Mouse (Mus musculus): Measurements from ENCODE around the gene Tfcp2l1. TPM values are rescaled to one million over a fixed set of nuclear protein-coding genes. Genes with fewer than 3 reads are reported as not detected.

Gene Tfcp2l1
- polyA plus RNA-seq, 1 experiment from 2014 or later: 0.15 TPM

DNA sequence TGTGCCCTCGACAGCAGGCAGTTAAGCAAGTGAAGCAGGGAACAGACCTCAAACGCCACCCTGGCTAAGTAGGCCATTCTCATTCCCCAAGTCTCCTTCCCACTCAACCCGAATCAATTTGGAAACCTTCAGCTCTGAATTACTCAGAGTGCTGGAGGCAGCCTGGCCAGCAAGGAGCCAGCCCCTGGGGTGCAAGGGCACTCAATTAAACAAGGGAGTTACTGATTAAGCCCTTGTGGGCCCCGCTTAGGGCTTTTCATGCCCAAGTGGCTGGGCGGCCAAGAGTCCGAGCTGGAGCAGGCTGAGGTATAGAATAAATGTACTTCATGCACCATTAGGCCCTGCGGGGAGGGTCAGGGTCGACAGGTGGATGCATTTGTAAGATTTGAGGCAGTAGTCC, 44.5 kb downstream of the Tfcp2l1 start:
- no peaks in the 10 kb centered on the region for H3K9me3 ChIP-seq (replicated peaks)
- DNase-seq (ENCODE audit: low spot score): no peak
- H3K27me3 ChIP-seq (ENCODE audit: low read depth, poor library complexity, severe bottlenecking): no peaks in the 10 kb centered on the region
- no peak overlapping the region for H3K4me3 ChIP-seq
- H3K4me1 ChIP-seq: peaks cover 6% of the 10 kb centered on the region; the same call in 1 of the 2 replicates
- 68% methylated on average over 8 of the region's 8 CpGs for WGBS
- no peak overlapping the region for H3K27ac ChIP-seq
- no peaks in the 10 kb centered on the region for H3K36me3 ChIP-seq

DNA sequence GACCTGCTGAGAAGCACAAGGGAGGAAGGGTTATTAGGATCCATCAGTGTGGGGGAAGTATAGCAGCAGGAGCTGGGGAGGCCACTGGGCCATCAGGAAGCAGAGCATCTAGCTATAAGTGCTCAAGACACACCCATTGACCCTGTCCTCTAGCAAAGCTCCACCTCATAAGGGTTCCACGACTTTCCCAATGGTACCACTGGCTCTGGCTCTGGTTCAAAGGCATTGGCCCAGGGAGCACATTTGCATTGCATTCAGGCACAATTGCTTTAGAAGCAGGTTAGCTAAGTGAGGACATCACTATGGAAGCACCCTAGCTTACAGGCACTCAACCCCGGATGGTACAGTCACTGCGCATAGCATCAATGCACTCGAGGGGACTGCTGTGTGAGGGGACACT, 46.4 kb downstream of the Tfcp2l1 start:
- Histone ChIP-seq H3K36me3 (no peaks in the 10 kb centered on the region), H3K4me3 (no peak overlapping the region), H3K4me1 (peaks cover 5% of the 10 kb centered on the region; the same call in 1 of the 2 replicates), H3K9me3 (replicated peaks) (no peaks in the 10 kb centered on the region), H3K27ac (no peak overlapping the region), H3K27me3 (ENCODE audit: low read depth, poor library complexity, severe bottlenecking) (no peaks in the 10 kb centered on the region)
- WGBS: 90% methylated on average over 4 of the region's 4 CpGs
- no peak for DNase-seq (ENCODE audit: low spot score)

DNA sequence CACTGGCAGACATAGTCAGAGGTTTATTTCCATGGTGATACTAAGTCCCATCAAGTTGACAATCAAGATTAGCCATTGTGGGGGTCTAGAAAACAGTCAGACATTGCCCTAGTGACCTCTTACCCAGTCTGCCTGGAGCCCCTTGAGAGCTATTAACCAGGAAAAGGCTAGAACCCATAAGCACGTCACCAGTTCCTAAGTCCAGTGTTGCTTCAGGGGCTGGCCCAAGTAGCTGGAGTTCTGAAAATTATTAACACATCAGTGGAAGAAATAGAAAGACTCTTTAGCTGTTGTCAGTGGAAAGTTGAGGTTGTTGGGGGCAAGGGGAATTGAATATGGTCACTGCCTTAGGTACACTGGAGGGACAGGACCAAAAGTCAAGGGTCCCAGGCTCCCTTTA, 54.2 kb downstream of the Tfcp2l1 start:
- 84% methylated on average over 1 of the region's 1 CpGs for WGBS
- Histone ChIP-seq H3K4me1 (no peaks in the 10 kb centered on the region), H3K36me3 (no peaks in the 10 kb centered on the region), H3K27ac (no peak overlapping the region), H3K9me3 (replicated peaks) (no peaks in the 10 kb centered on the region), H3K27me3 (ENCODE audit: low read depth, poor library complexity, severe bottlenecking) (no peaks in the 10 kb centered on the region), H3K4me3 (no peak overlapping the region)
- no peak for DNase-seq (ENCODE audit: low spot score)

DNA sequence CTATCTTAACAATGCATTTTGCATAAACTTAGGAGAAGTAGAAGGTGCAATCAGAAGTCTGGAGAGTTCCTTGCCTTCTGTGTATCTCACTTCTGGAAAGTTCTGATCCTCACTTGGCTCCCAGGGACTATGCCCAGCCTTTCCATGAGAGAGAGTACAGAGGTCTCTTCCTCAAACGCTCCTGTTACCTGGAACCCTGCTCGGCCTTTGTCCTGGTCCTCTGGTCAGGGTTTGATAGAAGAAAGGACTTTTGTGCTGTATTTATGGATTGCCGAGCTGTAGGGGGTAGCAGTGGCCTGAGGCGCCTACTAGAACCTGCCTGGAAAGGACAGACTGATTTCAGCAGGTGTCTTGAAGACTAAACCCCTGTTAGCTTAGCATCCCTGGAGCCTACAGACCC, 55.9 kb downstream of the Tfcp2l1 start:
- no peak overlapping the region for H3K27ac ChIP-seq
- H3K36me3 ChIP-seq: no peaks in the 10 kb centered on the region
- H3K27me3 ChIP-seq (ENCODE audit: low read depth, poor library complexity, severe bottlenecking): no peaks in the 10 kb centered on the region
- no peaks in the 10 kb centered on the region for H3K9me3 ChIP-seq (replicated peaks)
- WGBS: 78% methylated on average over 4 of the region's 4 CpGs
- no peaks in the 10 kb centered on the region for H3K4me1 ChIP-seq
- DNase-seq (ENCODE audit: low spot score): no peak
- no peak overlapping the region for H3K4me3 ChIP-seq

DNA sequence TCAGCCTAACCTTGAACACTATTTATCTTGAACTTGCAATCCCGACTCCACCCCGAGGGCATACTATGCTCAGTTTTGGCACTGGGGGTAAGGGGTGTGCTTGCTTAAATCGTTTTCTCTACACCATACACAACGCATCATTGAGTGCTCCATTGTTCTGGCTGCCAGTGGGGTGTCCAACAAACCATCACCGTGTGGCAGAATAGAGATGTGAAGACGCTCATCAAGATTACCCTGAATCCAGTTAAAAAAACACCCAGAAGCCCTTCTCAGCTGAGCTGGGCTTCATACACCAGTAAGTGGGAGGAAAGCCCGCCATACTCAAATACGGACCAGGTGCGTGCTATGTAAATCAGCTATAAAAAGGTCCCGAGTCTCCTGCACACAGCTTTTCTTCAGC, 60.0 kb downstream of the Tfcp2l1 start:
- DNase-seq (ENCODE audit: low spot score): no peak
- WGBS: 87% methylated on average over 10 of the region's 10 CpGs
- Histone ChIP-seq H3K27me3 (ENCODE audit: low read depth, poor library complexity, severe bottlenecking) (no peaks in the 10 kb centered on the region), H3K9me3 (replicated peaks) (no peaks in the 10 kb centered on the region), H3K36me3 (no peaks in the 10 kb centered on the region), H3K4me1 (0 out of 2 replicates have a peak, but pooled peaks cover 6% of the 10 kb centered on the region), H3K4me3 (no peak overlapping the region), H3K27ac (no peak overlapping the region)

DNA sequence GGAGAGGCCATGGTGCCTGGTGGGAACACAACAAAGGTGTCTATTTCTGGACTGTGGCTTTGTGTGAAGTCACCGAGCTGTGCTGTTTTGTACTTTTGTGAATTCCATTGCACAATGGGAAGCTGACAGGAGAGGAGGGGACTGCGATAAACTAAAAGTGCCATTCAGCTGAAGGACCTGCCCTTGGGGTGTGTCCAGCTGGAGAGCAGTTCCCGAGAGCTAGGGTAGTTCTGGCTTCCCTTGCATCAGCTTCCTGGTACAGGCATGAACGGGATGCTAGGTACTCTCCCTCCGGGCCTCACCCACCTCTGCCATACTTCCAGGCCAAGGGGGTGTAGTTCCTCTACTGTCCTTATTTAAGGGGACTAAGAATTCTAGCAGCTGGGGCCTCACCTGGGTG, 62.1 kb downstream of the Tfcp2l1 start:
- WGBS: 71% methylated on average over 5 of the region's 5 CpGs
- Histone ChIP-seq H3K27me3 (ENCODE audit: low read depth, poor library complexity, severe bottlenecking) (no peaks in the 10 kb centered on the region), H3K27ac (no peak overlapping the region), H3K9me3 (replicated peaks) (no peaks in the 10 kb centered on the region), H3K36me3 (no peaks in the 10 kb centered on the region), H3K4me1 (0 out of 2 replicates have a peak, but pooled peaks cover 6% of the 10 kb centered on the region), H3K4me3 (no peak overlapping the region)
- DNase-seq (ENCODE audit: low spot score): no peak

DNA sequence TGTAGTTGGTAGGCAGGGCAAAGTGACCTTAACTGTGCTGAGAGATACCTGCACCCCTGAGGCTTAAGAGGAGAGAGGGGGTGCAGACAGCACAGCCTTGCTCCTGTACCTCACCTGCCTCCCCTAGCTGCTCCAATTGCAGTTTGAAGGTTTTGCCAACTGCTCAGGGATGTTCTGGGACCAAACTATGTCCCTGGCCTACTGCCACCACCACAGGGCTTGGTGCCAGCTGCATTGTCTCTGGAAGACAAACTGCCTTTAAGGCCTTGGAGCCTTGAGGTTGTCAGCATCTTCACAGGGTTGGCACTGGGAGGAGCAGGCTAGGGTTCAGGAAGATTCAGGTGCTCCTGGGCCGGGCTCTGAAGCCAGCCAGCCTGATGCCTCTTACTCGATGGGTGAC, 66.7 kb downstream of the Tfcp2l1 start:
- Histone ChIP-seq H3K27me3 (ENCODE audit: low read depth, poor library complexity, severe bottlenecking) (no peaks in the 10 kb centered on the region), H3K4me3 (no peak overlapping the region), H3K27ac (no peak overlapping the region), H3K9me3 (replicated peaks) (no peaks in the 10 kb centered on the region), H3K4me1 (0 out of 2 replicates have a peak, but pooled peaks cover 6% of the 10 kb centered on the region), H3K36me3 (no peaks in the 10 kb centered on the region)
- DNase-seq (ENCODE audit: low spot score): no peak
- WGBS: 77% methylated on average over 2 of the region's 2 CpGs

DNA sequence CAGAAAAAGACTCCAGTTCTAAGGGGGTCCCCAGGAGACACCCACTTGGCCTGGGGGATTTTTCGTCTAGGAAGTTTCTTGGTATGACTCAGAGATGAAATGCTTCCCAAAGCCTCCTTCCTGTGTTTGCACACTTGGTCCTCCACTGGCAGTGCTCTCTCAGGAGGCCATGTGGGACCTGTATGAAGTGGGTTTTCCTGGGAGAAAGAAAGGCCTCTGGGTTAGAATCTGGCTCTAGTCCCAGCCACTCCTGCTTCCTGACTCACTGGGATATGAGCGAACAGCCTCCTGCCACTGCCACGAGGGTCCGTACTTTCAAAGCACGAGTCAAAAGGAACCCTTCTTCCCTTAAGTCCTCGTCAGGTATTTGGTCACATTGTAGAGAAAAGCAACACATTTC, 70.2 kb downstream of the Tfcp2l1 start:
- Histone ChIP-seq H3K4me1 (no peaks in the 10 kb centered on the region), H3K27ac (no peak overlapping the region), H3K36me3 (no peaks in the 10 kb centered on the region), H3K4me3 (no peak overlapping the region), H3K27me3 (ENCODE audit: low read depth, poor library complexity, severe bottlenecking) (no peaks in the 10 kb centered on the region), H3K9me3 (replicated peaks) (no peaks in the 10 kb centered on the region)
- WGBS: 84% methylated on average over 6 of the region's 6 CpGs
- no peak for DNase-seq (ENCODE audit: low spot score)

DNA sequence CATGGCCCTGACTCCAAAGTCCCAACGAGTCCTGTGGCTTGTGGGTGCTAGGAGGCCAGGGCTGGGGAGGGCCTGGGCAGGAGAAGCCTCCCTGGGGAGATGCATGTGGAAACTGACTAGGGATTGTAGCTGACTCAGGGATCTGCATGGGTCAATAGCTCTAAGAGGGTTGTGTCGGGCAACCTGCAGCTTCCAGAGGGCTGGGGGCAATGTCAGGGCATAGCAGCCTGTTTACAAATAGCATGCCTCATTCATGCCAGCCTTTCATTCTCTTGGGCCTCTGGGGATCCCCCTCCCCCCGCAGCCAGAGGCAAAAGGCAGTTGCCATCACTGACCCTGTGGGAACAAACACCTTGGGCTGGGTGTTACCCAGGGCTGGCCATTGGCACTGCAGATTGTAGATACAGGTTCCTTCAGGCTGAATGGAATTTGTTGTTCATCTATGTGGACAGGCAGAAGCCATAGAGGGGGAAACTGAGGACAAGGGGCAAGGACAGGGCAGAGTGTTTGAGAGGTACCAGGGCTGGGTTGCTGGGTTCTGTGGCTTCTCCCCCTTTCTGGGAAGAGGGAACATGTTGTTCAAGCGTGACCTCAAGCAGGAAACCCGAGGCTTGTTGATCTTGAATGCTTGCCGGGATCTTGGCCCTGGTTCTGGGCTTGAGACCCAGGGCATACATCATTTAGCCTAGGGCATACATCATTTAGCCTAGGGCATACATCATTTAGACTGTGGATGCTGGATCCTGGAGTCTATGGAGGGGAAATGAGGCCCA, 71.6 kb downstream of the Tfcp2l1 start:
- Histone ChIP-seq H3K9me3 (replicated peaks) (no peaks in the 10 kb centered on the region), H3K4me3 (no peak overlapping the region), H3K27me3 (ENCODE audit: low read depth, poor library complexity, severe bottlenecking) (no peaks in the 10 kb centered on the region), H3K27ac (no peak overlapping the region), H3K4me1 (no peaks in the 10 kb centered on the region), H3K36me3 (no peaks in the 10 kb centered on the region)
- WGBS: 68% methylated on average over 6 of the region's 6 CpGs
- DNase-seq (ENCODE audit: low spot score): no peak

DNA sequence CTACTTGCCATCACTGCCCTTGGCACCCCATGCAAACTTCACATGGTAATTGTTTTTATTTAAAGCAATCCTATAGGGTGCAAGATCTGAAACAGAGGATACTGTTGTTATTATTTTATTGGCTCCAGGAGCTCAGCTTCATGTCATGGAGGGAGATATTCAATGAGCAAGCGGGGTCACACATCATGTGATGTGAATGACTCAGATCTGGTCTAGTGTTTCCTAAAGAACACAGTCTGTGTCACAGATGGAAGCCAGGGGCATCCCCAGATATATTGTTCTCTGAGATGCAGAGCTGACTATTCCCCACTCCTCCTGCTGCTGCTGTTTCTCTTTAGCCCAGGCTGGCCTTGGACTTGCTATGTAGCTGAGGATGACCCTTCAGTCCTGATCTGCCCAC, 72.2 kb downstream of the Tfcp2l1 start:
- Histone ChIP-seq H3K27ac (no peak overlapping the region), H3K36me3 (no peaks in the 10 kb centered on the region), H3K27me3 (ENCODE audit: low read depth, poor library complexity, severe bottlenecking) (no peaks in the 10 kb centered on the region), H3K9me3 (replicated peaks) (no peaks in the 10 kb centered on the region), H3K4me1 (no peaks in the 10 kb centered on the region), H3K4me3 (no peak overlapping the region)
- no peak for DNase-seq (ENCODE audit: low spot score)
- WGBS: 97% methylated on average over 1 of the region's 1 CpGs

DNA sequence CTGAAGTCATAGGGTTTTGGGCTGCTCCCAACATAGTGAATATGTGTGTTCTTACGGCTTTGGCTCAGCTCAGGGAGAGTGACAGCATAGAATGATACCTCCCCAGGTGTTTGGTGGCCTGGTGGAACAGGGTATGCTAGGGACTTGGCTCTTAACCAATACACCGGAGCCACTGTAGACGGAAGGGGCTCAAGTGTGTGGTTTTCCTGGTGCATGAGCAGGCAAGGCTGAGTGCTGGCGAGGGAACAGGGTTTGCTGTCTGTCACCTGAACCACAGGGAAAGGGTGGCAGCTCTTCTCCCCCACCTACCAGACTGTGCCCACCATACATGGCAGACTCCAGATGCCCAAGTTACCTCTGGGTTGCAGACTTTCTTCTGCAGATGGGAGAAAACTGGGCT, 83.9 kb downstream of the Tfcp2l1 start:
- Histone ChIP-seq H3K27ac (no peak overlapping the region), H3K27me3 (ENCODE audit: low read depth, poor library complexity, severe bottlenecking) (no peaks in the 10 kb centered on the region), H3K4me3 (no peak overlapping the region), H3K9me3 (replicated peaks) (no peaks in the 10 kb centered on the region), H3K4me1 (no peaks in the 10 kb centered on the region), H3K36me3 (no peaks in the 10 kb centered on the region)
- WGBS: 86% methylated on average over 4 of the region's 4 CpGs
- DNase-seq (ENCODE audit: low spot score): no peak

DNA sequence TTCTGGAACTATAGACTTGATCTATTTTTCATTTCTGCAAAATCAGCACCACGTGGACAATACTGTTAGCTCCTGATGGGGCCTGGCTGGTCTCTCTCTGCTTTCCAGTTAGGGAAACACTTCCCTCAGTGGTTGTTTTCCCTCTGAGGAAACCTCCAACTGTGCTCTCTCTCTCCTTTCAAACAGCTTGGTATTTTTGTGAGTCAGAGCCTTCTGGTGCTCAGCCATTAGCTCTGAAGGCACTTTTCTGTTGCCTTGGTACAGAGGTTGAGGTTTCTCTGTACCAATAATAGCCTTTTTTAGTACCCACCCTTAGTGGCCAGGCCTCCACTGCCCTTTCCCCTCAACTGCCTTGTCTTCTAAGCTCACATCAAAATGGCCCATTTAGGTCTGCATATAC, 88.5 kb downstream of the Tfcp2l1 start:
- WGBS: 63% methylated on average over 1 of the region's 1 CpGs
- H3K27ac ChIP-seq: no peak overlapping the region
- no peaks in the 10 kb centered on the region for H3K36me3 ChIP-seq
- H3K4me1 ChIP-seq: no peaks in the 10 kb centered on the region
- H3K9me3 ChIP-seq (replicated peaks): no peaks in the 10 kb centered on the region
- H3K4me3 ChIP-seq: no peak overlapping the region
- DNase-seq (ENCODE audit: low spot score): no peak
- H3K27me3 ChIP-seq (ENCODE audit: low read depth, poor library complexity, severe bottlenecking): no peaks in the 10 kb centered on the region

DNA sequence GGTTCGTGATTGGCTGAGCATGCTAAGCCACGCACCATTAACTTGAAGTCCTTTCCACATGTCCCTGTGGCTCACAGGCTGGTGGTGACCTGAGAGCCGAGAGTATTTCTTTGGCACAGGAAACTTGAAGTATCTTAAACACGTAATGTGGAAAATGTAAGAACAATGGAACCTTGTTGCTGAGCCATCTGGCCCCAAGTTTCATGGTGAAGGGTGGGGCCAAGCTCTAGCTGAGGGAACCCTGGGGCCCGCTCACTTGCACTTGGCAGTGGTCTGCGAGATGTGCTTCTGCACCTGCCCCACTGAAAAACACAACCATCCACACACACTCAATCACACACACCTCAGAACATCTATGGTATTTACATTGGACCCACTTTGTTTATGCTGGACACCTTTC, 90.3 kb downstream of the Tfcp2l1 start:
- H3K36me3 ChIP-seq: no peaks in the 10 kb centered on the region

DNA sequence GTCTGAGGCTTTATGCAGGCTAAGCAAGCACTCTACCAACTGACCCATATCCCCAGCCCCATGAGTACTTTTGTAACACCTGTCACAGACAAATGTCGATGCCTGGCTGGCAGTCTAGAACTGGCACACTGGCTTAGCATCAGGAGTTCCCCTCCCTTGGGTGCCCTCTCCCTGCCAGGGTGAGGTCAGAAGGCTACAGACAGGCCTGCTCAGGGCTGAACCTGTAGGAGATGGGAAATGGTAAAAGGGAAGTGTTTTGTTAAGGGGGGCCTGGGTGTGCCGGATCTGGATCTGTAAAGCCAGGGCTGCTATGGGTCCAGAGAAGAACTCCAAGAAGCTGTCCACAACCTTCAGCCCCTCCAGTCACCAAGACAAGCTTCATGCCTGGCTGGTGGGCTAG, 92.0 kb downstream of the Tfcp2l1 start:
- Histone ChIP-seq H3K27me3 (ENCODE audit: low read depth, poor library complexity, severe bottlenecking) (no peaks in the 10 kb centered on the region), H3K27ac (no peak overlapping the region), H3K4me1 (no peaks in the 10 kb centered on the region), H3K9me3 (replicated peaks) (no peaks in the 10 kb centered on the region), H3K4me3 (no peak overlapping the region), H3K36me3 (no peaks in the 10 kb centered on the region)
- DNase-seq (ENCODE audit: low spot score): no peak
- 91% methylated on average over 2 of the region's 2 CpGs for WGBS

More for the DNA sequence above, 90.3 kb downstream of the Tfcp2l1 start:
- no peak for DNase-seq (ENCODE audit: low spot score)
- Histone ChIP-seq H3K9me3 (replicated peaks) (no peaks in the 10 kb centered on the region), H3K4me3 (no peak overlapping the region), H3K27me3 (ENCODE audit: low read depth, poor library complexity, severe bottlenecking) (no peaks in the 10 kb centered on the region), H3K4me1 (no peaks in the 10 kb centered on the region), H3K27ac (no peak overlapping the region)
- 88% methylated on average over 6 of the region's 6 CpGs for WGBS

Data from limb, embryonic 10.5 days (tissue).